Mouse (Mus musculus) testis, postnatal 10 days (tissue): ENCODE data around the gene Hnrnpab.
A peak's percentile ranks its signal among the peaks of the same experiment; 100 is the strongest.
"Not testable (repeated sequence)": the region's sequence is repeated elsewhere in the genome, so short reads cannot be mapped to it uniquely, and the experiment has no call there.

Experiments used
- DNase-seq: peaks from one replicate; pipeline ENCODE4 v3.0.0; 2021; ENCODE audit warnings: low spot score

The Hnrnpab gene

DNA sequence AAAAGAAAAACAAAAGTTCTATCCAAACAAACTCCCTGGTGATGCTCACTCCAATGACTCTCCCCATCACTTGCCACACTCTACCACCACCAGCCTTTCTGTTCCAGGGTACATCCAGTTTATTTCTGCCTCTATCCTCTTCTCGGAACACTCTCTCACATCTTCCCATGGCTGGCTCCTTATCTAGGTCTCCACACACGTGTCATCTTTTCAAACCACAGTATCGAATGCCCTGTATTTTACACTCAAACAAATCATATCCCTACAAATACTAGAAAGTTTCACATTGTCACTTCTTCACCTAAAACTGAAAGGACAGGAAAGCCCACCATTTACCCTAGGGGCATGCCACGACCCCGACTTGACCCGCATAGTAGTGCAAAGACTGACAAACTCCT, 28.5 kb upstream of the Hnrnpab start:
- DNase-seq = no peak

DNA sequence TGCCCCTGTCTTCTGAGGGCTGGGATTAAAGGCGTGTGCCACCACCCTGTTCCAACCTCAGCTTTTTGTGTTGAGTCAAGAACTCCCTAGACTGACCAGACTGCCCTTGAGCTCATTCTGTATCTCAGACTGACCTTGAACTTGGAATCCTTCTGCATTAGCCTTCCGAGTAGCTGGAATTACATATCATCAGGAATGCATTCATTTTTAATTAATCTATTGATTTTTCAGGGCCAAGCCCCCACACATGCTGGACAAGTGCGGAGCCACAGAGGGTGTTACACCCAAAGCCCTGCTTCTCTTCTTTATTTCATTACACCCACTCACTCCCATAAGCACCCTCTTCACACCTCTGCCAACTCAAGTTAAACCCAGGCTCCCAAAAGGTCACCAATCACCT, 27.1 kb upstream of the Hnrnpab start:
- no peak for DNase-seq

DNA sequence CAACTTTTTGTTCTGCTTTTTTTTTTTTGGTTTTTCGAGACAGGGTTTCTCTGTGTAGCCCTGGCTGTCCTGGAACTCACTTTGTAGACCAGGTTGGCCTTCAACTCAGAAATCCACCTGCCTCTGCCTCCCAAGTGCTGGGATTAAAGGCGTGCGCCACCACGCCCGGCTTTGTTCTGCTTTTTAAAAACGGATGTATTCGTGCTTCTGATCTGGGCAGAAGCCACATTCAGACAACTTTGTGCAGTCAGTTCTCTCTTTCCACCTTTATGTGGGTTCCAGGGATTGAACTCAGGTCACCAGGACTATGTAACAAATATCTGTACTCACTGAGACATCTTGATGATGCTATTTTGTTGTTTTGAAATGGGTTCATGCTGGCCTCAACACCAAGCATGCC, 26.6 kb upstream of the Hnrnpab start:
- DNase-seq = not testable (repeated sequence)

DNA sequence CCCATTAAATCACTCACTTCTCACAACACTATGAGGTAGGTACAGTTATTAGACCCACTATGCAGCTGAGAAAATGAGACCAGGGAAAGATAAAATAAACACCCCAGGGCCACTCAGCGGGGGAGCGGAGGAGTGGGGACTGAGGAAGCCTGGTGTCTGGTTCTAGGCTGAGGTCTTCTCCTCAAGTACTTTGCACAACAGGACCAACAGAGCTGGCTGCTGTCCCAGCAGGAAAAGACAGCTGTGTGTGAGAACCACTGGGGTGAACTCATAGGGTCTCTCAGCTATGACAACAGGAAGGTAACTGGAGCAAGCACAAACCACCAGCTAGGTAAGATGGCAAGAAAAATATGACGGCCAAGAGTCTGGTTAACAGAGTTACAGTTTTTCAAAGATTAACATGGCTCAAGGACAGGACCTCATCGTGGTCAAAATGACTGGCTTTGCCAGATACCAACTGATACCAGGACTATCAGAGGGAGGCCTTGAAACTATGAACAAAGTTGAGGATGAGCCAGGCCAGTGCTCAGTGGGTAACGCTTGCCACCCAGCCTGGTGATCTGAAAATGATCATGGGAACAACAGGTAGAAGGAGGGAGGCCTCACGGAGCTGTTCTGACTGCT, 25.6 kb upstream of the Hnrnpab start:
- no peak for DNase-seq

DNA sequence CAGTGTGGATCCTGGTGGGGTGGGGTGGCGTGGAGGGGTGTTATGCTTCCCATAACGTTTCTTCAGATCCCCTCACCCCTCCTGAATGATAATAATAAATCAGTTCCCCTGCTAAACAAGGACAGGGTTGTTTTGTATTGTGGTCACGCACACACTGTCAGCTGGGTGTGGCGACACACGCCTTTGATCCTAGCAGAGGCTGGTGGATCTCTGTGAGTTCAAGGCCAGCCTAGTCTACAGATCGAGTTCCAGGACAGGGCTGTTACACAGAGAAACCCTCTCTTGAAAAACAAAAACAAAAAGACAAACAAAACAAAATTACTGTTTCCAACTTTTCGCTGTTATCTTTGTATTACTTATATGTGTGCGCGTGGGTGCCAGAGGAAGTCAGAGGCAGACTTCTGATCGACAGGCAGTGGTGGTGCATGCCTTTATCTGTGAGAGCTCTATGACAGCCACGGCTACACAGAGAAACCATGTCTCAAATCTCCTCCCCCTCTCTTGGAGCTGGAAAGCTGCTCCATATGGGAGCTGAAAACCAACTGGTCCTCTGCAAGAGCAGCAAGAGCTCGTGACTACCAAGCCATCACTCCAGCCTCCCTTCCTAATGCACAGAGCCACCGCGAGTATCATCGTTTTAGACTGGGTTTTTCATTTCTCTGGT, 23.1 kb upstream of the Hnrnpab start:
- DNase-seq = no peak

DNA sequence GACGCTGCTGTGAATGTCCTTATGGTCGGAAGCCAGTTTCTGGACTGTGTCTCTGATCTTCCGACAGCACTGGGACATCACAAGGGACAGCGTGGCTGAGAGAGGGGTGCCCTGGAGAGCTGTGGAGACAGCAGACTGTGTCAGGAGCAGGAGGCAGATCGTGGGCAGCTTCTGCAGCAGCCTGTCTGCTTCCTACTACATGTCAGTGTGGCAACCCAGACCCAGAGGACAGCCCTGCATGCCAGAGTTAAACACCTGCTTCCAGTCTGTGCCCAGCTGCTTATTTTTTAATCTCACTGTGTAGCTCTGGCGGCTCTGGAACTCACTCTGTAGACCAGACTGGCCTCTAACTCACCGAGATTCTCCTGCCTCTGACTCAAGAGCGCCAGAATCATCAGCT, 21.3 kb upstream of the Hnrnpab start:
- no peak for DNase-seq

DNA sequence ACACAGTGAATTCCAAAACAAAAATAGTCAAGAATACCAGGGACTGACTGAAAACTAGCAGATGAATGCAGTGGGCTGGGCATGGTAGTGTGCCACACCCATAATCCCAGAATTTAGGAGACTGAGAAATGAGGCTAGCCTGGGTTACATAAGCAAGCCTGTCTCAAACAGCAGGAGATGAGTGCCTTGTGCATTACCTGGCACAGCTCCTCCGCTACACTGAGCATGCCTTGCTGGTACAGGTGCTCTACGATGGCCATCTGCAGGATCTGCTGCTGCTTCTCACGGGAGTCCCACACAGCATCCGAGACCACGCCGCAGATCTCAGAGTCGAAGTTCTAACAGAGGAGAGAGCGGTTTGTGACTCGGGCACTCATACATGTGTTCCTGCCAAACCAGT, 20.8 kb upstream of the Hnrnpab start:
- DNase-seq = peak; percentile 37

DNA sequence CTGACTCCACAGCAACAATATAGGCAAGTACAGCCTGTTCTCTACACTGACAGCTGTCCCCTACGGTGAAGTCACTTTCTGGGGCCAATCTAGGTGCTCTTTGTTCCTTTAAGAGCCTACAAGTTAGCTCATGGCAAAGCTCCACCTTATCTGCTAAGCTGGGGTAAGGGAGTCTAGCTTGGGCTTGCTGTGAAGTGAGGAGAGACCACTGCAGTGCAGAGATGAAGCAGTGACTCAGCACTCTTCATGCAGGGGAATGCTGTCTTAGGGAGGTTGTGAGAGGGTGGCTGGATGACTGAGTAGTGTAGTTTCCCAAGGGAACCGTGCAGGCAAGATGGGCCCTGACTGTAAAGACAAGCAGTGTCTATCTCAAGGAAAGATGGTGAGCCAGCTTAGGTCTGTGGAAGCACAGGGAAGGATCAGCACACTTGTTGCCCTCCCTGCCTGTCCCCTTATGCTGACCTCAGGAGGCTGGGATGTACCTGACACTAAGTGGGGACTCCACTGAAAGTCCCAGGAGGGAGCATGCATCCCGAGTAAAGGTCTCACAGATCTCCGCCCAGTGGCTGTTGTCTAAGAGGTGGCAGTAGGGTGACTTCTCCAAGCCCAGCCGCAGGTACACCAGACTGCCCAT, 18.7 kb upstream of the Hnrnpab start:
- DNase-seq = no peak

DNA sequence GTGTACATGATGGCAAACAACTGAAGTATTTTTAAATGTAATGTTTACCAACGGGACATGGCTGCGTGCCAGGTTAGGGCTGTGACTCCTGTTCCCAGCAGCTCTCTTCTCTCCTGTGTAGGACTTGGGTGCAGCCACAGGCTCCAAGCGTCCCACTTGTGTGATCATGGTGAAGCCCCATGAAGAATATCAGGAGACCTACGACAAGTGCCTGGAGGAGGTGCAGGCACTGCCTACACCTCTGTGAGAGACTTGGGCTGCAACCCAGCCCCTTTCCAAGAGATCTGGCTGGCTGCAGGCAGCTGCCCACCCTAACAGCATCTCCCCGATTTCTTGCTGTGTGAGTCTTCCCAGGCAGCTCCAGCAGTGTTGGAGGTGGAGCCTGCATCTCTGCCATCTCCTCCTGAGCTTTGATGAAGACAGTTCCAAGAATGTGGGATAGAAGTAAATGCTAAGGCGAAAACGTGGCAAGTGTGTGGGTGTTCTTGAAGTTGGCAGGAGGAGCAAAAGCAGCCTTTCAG, 16.4 kb upstream of the Hnrnpab start:
- DNase-seq = peak; percentile 62

DNA sequence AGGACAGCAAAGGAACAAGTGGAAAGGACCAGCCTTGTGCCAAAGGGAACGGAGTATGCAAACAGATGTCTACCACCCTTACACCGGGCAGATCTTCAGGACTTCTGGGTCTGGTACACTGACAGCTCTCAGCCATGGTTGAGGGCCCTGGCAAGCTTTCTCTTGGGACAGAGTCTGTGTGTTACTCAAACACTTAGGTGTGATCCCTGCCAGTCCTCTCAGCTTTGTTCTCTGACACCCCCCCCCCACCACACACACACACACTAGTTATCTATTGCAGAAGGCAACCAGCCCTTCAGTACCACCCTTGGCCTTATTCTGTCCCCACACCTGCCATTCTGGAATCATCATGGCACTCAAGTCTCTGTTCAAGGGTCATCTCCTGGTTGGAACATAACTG, 15.1 kb upstream of the Hnrnpab start:
- no peak for DNase-seq

DNA sequence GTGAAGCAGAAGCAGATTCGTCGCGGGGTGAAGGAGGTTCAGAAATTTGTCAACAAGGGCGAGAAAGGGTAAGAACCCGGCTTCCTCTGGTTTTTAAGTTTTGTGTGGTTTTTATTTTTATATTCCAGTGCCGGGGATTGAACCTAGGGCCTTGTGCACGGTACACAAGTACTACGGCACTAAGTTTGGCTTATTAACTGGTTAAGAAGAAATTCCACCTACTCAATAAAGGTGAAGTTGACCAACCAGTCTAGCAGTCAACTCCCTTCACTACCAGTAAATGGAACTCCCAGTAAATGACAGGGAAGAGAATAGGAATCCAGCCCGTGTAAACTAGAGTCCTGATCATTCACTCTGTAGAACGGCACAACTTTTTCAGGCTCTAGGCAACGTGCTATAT, 13.4 kb upstream of the Hnrnpab start:
- no peak for DNase-seq

DNA sequence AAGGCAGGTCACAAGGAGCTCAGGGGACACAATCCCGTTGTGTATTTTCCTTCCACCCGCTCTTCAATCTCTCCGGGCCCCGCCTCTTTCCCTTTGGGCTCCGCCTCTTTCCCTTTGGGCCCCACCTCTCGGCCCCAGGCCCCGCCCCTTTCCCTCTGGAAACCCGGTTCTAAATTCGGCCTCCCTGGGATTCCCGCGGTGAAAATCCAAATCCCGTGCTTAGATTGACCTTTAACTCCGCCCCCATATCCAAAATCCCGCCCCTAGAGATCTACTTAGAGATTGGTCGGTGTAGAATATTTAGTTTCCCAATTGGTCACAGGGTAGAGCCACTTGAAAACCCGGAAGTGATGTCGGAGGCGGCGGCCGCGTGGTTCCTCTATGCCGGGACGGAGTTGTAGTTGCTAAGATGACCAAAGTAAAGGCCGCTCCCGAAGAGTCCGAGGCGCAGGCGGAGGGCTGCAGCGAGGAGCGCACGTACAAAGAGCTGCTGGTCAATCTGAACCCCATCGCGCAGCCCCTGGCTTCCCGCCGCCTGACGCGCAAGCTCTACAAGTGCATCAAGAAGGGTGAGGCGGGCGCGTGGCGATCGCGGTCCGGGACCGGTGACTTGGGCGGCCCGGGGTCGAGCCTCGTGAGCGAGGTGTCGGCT, 12.9 kb upstream of the Hnrnpab start, which contains the start of gene Nhp2:
Gene Nhp2, plus strand, starts transcription at position 327 of the 652 bp plus-strand sequence.
- peak; percentile 99 for DNase-seq

DNA sequence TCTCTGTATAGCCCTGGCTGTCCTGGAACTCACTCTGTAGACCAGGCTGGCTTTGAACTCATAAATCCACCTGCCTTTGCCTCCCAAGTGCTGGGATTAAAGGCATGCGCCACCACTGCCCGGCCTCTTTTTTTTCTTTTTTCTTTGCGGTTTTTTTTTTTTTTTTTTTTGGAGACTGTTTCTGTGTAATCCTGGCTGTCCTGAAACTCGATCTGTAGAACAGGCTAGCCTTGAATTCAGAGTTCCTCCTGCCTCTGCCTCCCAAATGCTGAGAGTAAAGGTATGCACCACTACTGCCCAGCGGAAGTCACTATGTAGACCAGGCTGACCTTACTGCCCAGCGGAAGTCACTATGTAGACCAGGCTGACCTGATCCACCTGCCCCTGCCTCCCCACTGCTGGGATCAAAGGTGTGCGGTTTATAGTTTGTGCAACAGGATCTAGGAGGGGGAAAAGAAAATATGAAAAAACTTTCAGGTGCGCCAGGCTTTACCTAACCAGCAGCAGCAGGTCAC, 12.3 kb upstream of the Hnrnpab start:
- DNase-seq = no peak

DNA sequence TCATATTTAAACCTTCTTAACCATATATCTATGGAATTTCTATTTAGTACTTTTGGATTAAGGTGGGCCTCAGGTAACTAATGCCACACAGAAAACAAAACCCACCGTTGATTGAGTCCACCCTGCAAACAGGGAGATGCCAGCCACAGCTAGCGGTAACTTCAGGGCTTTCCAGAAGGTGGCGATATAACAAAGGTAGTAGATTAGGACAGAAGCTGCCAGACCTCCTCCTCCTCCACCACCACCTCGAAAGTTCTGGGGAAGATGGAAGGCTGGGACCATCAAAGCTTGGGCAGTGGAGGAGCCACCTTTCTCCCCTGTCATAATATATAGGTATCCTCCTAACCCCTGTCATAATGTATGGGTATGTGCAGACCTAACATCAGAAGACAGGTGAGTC, 11.0 kb upstream of the Hnrnpab start:
- peak; percentile 75 for DNase-seq

DNA sequence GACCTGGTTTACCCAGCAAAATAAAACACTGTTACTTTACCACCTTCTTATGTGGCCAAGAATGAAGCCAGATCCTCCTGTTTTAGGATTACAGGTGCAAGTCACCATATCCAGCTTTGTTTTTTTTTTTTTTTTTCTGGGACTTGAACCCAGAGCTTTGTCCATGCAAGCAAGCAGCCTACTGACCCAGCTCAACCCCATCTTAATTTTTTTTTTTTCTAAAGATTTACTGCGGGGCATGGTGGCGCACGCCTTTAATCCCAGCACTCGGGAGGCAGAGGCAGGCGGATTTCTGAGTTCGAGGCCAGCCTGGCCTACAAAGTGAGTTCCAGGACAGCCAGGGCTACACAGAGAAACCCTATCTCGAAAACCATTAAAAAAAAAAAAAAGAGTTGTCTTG, 9.5 kb upstream of the Hnrnpab start:
- DNase-seq = not testable (repeated sequence)

DNA sequence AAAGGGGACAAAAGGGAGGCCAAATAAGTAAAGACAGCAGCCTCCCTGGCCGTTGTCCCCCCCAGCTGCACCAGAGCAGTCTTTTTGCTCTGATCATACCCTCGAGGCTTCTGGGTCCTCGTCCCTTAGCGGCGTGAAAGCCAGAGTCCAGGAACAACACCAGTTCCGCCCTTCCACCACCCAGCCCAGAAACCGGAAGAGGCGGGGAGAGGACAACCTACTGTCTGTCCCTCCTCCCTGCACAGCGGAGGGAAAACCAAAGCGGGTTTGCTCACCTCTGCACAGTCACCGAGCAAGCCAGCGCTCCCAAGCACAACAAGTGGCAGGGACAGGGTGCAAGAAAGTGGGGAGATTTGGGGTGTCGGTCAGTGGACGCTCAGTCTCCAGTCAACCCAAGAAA, 9.0 kb upstream of the Hnrnpab start:
- peak; percentile 75 for DNase-seq

DNA sequence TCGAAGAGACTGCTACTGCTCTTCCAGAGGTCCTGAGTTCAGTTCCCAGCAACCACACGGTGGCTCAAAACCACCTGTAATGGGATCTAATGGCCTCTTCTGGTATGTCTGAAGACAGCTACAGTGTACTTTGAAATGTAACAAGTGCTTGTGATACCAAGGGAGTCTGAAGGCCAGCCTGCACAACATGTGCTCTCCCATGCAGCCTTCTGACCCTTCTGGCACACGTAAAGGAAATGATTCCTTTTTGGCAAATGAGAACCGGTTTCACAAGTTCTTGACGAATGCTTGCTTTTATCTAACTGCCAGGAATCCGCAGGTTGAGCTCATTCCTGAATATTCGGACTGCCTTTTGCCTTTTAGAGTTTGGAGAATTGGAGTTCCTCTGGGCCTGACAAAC, 8.5 kb upstream of the Hnrnpab start:
- DNase-seq = no peak

DNA sequence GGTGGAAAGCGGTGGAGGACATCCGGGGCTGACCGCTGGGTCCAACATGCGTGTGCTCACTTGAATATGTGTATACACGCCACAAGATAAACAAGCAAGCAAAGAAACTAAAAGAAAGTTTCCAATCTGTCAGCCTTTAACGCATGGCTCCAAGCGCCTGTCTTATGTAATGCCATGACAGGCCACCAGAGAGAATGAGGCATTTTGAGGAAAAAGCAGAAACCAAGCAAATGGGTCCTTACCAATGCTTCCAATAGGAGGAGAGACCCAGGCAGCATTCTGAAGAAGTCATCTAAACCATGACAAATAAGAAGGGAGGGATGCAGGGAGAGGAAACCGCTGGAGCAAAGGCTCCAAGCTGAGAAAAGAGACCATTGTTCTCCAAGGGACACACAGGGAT, 7.6 kb upstream of the Hnrnpab start:
- no peak for DNase-seq

DNA sequence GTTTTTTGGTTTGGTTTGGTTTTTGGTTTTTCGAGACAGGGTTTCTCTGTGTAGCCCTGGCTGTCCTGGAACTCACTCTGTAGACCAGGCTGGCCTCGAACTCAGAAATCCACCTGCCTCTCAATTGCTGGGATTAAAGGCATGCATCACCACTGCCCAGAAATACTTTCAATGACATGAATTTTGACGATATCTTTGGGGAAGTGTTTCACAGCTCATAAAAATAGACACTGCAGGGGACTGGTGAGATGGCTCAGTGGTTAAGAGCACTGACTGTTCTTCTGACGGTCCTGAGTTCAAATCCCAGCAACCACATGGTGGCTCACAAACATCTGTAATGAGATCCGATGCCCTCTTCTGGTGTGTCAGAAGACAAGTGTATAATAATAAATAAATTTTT, 3.3 kb upstream of the Hnrnpab start:
- DNase-seq = not testable (repeated sequence)

DNA sequence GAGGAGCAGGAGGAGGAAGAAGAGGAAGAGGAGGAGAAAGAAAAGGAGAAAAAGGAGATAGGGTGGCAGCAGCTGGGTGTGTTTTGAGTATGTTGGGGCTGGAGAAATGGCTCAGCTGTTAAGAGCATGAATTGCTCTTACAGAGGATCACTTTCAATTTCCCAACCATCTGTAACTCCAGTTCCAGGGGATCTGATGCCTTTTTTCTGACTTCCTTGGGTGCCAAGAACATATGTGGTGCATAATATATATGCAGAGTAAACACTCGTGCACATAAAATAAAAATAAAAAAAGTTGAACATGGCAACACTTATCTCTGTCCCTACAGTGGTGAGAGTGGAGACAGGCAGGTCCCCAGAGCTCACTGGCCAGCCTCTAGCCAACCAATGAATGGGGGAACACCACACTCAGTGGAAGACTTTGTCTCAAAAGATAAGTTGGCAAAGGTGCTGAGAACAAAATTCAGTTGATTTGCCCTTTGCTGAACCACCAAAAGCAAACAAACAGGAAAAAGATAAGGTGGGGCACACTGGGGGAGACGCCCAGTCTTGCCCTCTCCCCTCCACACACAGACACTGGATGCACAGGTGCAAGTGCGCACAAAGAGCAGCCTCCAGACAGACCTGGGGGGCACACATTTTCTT, 2.7 kb upstream of the Hnrnpab start:
- no peak for DNase-seq

DNA sequence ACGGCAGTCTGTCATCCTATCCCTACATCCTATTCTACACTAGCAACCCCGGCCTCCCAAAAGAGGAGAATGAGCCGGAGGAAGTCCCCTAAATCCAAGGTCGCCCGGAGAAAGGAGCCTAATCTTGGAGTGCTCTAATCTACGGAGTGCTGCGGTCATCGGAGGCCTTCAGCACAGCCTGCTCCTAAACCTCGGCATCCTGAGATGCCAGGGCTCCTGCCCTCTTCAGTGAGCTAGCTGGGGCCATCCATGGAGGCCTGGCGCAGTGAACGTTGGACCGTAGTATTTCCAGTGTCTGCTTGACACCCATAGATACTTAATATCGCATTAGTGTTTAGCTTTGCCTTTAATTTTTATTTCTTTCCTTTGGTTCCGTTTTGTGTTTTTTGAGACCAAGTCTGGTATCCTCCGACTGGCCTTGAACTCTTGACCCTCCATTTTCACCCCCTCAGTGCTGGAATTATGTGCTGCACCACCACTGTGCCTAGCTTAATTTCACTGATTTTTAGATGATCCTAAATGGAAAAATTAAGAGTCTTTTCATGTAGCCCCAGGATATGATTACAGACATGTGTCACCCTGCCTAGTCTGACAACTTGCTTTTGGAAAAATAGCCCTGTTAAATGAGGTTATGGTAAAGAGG, 570 bp upstream of the Hnrnpab start:
- no peak for DNase-seq
